Mouse (Mus musculus) subcutaneous adipose tissue, adult 2 months (tissue): ENCODE measurements around the gene Hps5. TPM values are rescaled to one million over a fixed set of nuclear protein-coding genes. Genes with fewer than 3 reads are reported as not detected.

Source experiments
- polyA plus RNA-seq: library from polyadenylated mRNA; depleted of rRNA; stranded (reverse); fragments of >200 nt; gene quantifications from 2 replicates; pipeline ENCODE4 v1.2.3, GENCODE M21; 2012; ENCODE audit warnings: low replicate concordance; rRNA removed

The Hps5 gene
- polyA plus RNA-seq: 21.1 and 23.9 TPM in 2 replicates

DNA sequence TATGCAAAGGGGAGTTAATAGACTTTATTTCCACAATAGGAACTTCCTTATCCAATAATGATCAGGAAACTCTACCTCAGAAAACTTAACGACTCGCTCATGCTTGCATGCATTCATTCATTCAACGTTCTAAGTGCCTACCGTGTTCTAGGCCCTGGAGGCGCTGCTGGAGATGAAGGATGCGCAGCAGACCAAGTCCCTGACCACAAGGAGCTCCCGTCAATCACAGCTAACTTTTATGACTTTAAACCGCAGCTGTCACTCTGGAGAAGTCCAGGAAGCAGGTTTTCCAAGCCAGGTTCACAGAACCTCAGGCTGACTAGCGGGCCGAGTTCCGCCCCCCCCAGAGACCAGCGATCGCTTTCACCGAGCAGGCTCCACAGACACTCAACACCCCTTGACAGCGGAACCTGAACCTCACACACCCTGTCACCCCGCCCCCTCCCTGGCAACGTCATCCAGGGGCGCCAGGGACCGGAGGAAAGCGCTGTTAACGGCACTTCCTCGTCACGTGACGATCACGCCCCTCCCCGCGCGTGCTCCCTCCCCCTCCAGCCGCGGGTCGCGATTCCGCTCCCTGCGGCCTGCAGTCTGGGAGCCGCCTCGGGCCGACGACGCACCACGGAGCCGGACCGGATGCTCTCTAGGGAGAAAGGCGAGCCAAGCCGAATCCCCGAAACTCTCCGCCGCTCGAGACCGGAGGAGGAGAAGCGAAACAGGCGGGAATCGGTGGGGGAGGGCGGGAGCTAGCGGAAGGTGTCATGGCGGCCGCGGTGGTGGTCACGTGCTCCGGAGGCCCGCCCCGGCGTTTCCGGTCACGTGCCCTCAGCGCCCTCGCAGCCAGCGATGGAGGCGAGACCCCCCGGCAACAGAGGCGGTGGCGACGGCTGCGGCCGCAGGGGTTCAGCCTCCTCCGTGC is at the start of gene Hps5, which contains the start of gene Gtf2h1:
Gene Hps5 (minus strand): TSS at position 778 of the 919 bp plus-strand sequence.
Gene Gtf2h1 (plus strand): TSS at position 817 of the 919 bp plus-strand sequence.

DNA sequence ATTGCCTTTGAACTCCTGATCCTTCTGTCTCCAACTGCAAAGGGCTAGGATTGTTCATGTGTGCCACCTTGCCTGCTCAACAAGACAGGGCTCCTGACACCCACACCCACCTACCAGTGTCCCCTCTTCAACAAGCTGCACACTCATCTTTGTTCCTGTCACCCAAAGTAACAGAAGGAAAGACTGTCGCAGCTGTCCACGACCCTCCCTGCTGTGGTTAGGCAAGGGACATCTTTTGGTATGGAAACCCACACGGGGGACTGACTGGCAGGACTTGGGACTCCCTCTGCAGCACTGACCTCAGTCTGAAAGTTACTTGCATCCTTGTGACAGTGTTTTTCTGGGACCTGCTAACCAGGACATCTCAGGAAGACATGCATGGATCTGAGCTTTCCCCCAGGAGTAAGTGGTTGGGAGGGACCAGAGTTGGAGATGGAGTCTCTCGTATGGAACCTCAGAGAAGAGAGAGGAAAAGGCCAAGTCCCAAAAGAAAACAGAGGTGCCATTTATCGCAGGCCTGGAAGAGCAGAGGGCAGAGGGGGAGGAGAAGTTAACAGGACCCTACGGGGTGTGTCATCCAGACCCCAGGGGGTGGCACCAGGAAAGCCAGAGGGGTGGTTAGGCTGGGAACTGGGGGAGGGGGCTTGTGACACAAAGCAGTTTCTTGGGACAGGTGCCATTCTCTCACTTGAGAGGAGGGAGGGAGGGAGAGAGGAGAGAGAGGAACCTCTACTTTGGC is 45.1 kb upstream of the Hps5 start, which contains the start of gene Ldha:
Gene Ldha (plus strand): TSS at position 689 of the 739 bp plus-strand sequence.

DNA sequence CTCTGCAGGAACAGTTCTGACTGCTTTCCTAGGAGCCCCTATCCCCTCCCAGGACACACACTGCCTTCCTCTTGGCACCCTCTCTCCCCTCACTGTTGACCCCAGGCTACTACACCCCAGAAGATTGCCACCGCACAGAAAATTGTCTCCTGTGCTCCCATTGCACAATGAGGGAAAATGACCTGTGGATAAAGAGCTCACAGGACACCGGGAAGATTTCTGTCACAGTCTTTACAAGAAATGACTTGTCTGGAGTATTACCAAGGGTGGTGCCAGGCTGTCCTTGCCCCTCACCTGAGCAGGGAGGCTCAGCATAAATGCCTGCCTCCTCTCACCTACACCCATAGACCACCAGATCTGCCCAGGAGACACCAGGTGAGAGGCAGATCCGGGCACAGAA is 44.4 kb downstream of the Hps5 start, which contains the start of gene Saa2:
Gene Saa2 (plus strand): TSS at position 301 of the 400 bp plus-strand sequence.

DNA sequence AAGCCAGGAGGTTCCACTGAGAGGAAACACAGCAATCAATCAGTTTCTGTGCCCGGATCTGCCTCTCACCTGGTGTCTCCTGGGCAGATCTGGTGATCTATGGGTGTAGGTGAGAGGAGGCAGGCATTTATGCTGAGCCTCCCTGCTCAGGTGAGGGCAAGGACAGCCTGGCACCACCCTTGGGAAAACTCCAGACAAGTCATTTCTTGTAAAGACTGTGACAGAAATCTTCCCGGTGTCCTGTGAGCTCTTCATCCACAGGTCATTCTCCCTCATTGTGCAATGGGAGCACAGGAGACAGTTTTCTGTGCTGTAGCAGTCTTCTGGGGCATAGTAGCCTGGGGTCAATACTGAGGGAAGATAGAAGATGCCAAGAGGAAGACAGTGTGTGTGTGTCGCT is 53.0 kb downstream of the Hps5 start, which contains the start of gene Saa1:
Gene Saa1 (minus strand): TSS at position 101 of the 400 bp plus-strand sequence.

DNA sequence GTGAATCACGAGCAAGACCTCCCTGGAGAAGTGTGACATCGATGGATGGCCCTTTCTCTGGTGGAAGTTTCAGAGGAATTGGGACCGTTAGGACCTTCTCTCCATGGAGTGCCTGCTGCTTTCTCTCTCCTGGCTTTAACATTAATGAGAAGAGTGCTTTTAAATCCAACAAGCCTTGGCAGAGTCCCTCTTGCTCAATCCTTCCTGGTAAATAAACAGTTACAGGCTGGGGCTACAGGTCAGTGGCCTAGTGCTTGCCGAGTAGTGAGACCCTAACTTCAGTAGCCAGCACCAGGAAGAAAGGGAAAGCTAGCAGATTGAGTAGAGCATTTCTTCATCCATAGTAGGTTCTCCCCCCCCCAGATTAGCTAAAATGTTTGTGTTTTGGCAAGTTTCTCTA is 63.4 kb downstream of the Hps5 start, which contains the start of gene Saa4:
Gene Saa4 (minus strand): TSS at position 146 of the 400 bp plus-strand sequence.

DNA sequence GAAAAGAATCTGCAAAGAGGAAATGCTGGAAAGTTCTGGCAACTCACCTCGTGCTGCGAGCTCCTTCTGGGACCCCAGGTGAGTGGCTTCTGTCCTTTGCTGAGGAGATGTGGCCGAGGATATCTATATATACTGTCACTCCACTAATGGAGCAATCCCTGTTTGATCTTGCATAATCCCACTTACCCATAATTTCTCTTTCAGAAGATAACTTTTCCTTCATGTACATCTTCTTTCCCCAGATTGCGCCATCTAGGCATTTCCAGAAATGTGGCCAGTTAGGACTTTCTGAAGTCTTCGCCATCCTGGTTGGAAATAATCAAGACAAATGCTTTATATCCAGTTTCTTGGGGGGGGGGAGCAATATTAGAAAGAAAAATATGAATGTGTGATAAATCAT is 80.3 kb downstream of the Hps5 start, which contains the start of gene Saa3:
Gene Saa3 (minus strand): TSS at position 101 of the 400 bp plus-strand sequence.

Other genes with a start within 250 kb of the Hps5 start
- gene Sergef, start 156.3 kb downstream of the Hps5 start, polyA plus RNA-seq: 6.3 and 12.0 TPM in 2 replicates
- 0.31 TPM in 1 of 2 replicates, not detected in the other for gene Tph1, start 123.5 kb downstream of the Hps5 start, polyA plus RNA-seq
- 5.0 and 12.3 TPM in 2 replicates for gene Saal1, start 85.4 kb downstream of the Hps5 start, polyA plus RNA-seq
- gene Saa3, start 80.4 kb downstream of the Hps5 start, polyA plus RNA-seq: 5.9 and 9.4 TPM in 2 replicates
- not detected in 2 replicates for gene Saa4, start 63.5 kb downstream of the Hps5 start, polyA plus RNA-seq
- gene Saa1, start 53.1 kb downstream of the Hps5 start, polyA plus RNA-seq: 0.30 TPM in 1 of 2 replicates, not detected in the other
- not detected in 2 replicates for gene Saa2, start 44.3 kb downstream of the Hps5 start, polyA plus RNA-seq
- gene Gtf2h1, start within 50 bp of the Hps5 start, polyA plus RNA-seq: 10.5 and 11.9 TPM in 2 replicates
- gene Ldha, start 45.4 kb upstream of the Hps5 start, polyA plus RNA-seq: 992 and 1,501 TPM in 2 replicates
- gene Ldhc, start 65.1 kb upstream of the Hps5 start, polyA plus RNA-seq: not detected in 2 replicates
- 84.0 and 109 TPM in 2 replicates for gene Tsg101, start 123.9 kb upstream of the Hps5 start, polyA plus RNA-seq
- 6.0 TPM in 2 replicates for gene Uevld, start 162.5 kb upstream of the Hps5 start, polyA plus RNA-seq
- gene Gm9999, start 187.5 kb upstream of the Hps5 start, polyA plus RNA-seq: not detected in 2 replicates
- 4.2 and 9.4 TPM in 2 replicates for gene Spty2d1, start 212.3 kb upstream of the Hps5 start, polyA plus RNA-seq